Mouse (Mus musculus) gastrocnemius, postnatal 25 days (tissue): ENCODE measurements around the gene Hist1h4b. TPM values are rescaled to one million over a fixed set of nuclear protein-coding genes. Genes with fewer than 3 reads are reported as not detected.
A peak's percentile ranks its signal among the peaks of the same experiment; 100 is the strongest.
"Not testable (repeated sequence)": the region's sequence is repeated elsewhere in the genome, so short reads cannot be mapped to it uniquely, and the experiment has no call there.

ENCODE experiments used
- DNase-seq: peaks from one replicate; pipeline ENCODE4 v3.0.0; 2022
- long read RNA-seq, 2 experiments: library from polyadenylated mRNA; stranded (forward); transcript quantifications; one replicate each; pipeline ENCODE4 v2.0.0; 2021
- total RNA-seq, 2 experiments: library from RNA; stranded (reverse); gene quantifications; 1 replicate in 1 of 2; 2 replicates in 1 of 2; pipeline ENCODE4 v1.2.3; 2021

The Hist1h4b gene
- total RNA-seq: 10 to 100 TPM in 1 of 2 experiments, 1 to 10 TPM in 1; 8.6 to 18.2 TPM
- long read RNA-seq, experiment 1: 0 reads
- long read RNA-seq, experiment 2: 0 reads

DNA sequence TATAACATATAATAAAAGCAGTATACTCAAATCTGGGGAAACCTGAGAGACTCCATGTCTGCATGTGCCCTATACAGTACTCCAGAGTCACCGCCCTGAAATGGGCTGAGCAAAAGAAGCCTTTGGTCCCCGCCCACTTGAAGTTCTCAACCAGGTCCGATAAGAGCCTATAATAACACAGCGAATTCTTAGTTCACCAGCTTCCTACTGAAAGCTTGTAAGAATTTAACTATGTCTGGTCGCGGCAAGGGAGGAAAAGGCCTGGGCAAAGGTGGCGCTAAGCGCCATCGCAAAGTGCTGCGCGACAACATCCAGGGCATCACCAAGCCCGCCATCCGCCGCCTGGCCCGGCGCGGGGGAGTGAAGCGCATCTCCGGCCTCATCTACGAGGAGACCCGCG lies at the start of gene Hist1h4b:
Gene Hist1h4b (plus strand): TSS at position 224 of the 400 bp plus-strand sequence.
- peak; percentile 65 for DNase-seq

DNA sequence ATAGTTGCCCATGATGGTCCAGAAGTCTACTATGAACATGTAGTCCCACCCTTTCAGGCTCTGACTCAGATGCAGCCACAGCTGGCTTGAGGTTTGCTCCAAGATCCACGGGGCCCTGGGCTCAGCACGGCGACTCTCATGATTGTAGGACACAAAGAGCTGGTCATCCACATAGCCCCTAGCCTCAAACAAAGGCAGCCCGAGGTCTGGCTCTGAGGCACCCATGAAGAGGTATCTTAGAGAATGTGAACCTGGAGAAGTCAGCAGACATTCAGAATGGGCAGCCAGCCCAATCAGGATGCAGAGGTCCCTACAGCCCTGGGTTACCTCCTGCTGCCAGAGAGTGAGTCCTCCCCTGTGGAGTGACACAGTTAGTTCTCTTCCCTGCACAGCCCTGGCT lies 48.8 kb upstream of the Hist1h4b start:
- DNase-seq: no peak

DNA sequence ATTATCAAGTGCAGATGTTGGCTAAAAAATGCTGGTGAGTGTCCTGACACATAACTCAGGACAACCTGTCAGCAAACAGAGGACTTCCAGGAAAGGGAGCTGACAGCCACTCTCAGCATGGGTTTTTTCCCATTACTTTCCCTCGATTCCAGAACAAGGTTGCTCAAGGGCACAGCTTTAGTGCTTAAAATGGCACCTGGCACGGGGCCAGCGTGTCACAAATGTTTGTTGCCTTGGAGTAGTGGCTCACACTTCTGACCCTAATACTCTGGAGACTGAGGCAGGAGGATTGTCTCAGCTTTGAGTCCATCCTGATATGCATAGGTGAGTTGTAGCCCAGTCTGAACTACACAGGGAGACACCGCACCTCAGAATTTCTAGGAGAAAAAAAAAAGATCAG lies 48.2 kb upstream of the Hist1h4b start:
- no peak for DNase-seq

DNA sequence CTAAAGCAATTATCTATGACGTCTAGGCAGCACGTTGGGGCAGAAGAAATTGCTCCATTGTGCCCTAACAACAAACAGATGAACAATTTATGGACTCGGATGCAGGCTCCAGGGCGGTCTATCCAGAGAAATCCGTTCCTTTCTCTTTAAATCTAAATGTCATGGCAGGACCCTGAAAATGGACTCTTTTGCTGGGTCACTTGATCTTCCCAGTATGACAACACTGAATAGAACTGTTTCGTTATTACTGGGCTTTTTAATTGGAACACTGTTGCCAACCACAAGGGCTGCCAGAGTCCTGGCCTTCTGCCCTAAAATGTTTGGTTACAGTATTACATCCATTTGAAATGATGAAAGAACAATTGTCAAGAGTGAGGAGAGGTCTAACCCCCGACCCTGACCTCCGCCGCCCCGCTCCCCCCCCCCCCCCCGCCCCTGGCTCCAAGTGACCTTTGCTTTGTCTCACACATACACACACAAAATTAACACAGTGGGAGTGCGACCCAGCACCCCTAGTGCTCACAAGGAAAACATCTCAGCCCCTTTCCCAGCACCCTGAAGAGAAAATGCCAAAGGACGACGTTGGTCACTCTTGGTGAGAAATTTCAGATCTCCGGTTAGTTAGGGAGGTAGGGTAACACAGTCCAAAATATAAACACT lies 47.0 kb upstream of the Hist1h4b start:
- DNase-seq: no peak

DNA sequence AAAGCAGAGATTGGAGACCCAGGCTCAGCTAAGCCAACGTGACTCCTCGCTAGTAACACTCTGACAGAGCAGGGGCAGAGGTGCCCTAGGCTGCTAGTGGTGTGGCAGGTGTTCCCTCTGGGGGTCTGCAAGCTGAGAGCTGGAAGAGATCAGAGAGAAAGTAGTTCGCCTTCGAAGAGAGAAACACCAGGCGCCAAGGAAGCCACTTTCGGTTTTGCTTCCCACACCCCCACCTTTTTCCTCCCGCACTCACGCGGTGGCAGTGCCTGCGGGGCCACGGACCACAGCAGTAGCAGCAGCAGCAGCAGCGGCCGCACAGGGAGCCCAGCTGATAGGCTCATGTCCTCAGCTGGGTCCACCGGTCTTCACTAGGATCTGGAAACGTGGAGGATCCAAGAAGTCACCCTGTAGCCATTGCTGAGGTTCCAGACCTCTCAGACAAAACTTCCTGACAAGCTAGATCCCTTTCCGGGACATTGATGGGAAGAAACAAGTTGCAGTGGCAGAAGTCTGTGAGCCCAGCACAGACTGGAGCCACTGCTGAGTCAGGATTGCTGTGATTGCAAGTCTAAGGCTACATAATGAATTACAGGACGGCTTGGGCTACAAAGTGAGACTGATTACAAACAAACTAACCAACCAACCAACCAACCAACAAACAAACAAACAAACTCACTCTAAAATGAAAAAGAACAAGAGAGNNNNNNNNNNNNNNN lies 46.3 kb upstream of the Hist1h4b start, which contains the start of gene Hfe:
Gene Hfe (minus strand): TSS at position 481 of the 716 bp plus-strand sequence.
- DNase-seq: peak; percentile 51

DNA sequence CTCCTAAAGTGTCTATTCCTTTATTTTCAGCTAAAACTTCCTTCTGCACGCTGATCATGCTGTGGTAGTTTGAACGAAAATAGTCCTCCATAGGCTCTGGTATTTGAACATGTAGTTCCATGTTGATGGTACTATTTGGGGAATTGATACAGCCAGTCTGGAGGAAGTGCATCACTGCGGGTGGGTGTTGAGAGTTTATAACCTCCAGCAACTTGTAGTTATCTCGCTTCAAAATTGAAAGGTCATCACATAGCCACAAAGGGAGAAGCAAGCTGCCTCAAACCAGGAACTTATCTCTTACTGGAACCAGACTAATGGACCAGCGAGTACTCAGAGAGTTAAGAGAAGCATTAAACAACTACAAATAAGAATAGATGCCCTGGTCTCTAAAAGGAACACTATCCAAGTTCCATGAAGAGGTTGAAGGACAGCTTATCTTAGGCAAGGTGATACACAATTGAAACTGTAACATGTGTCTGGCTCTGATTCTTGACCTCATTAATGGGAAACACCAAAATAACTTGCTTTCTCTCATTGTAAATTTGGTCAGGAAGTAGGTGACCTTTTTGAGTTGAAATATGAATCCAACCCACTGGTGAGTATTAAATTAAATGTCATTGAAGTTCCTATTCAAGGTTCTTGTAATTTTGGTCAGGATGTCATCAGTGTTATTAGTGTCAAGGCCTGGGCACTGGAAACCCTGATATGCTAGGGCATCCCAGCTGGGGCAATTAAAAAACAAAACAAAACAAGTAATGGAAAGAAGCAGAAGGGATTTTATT lies 40.4 kb upstream of the Hist1h4b start:
- DNase-seq: no peak

DNA sequence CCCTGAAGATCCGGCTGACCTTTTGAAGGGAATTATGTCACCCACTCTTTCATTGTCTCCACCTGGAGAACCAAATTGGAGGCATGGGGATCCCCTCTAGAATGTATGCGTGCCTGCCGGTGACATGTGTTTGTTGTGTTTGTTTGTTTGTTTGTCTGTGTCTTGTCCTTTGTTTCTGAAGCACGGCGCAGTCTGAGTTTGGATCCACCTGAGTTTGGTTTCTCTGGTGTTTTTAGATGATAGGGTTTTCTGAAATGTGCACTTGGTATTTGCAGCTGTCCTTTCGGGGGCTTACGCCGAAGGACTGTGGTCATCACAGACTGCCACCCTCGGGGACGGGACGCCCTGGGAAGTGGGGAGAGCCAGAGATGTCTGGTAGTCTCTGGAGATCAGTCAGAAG lies 39.6 kb upstream of the Hist1h4b start:
- DNase-seq: no peak

DNA sequence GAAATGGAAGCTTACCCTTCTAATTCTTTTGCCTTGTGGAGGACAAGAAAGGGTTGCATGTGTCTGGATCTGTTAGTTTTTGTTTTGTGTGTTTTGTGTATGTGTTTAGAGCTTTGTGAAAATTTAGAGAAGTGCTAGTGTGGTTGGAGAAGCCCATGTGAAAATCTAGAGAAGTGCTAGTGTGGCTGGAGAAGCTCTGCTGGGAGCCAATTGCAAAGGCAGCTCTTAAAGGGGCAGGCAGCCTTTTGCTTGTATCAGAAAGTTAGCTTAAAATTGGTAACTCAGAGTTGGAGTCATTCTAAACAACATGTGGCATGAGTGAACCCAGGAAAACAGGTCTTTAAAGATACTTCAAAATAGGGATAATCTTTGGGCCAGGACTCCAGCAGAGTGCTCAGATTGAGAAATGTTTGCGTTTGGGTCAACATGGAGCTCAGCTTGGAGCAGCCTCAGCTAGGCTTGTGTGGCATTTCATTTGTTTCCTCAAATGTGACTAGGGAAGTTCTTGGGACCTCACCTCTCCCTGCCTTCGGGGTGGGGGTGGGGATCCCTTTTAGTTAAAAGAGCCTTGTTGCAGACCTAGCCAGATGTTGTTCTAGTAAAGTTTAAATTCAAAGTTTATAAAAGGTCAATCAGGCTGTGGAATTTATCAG lies 39.1 kb upstream of the Hist1h4b start:
- not testable (repeated sequence) for DNase-seq

DNA sequence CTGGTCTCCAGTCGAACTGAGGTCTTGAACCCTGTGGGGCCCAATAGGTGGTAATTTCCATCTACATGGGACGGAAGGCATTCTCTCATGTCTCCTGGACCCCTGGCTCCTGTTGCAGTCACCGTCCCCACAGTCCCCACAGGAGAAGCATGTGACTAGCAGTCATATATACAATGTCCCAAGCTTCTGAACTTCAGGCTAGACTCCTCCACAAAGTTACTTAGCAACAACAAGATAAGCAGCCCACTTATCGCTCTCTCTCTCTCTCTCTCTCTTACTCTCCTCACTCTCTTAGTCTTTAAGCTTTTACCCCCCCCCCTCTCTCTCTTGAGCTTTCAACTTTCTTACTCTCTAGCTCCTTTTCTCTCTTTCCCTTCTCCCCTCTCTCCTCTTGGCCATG lies 32.6 kb upstream of the Hist1h4b start:
- no peak for DNase-seq

DNA sequence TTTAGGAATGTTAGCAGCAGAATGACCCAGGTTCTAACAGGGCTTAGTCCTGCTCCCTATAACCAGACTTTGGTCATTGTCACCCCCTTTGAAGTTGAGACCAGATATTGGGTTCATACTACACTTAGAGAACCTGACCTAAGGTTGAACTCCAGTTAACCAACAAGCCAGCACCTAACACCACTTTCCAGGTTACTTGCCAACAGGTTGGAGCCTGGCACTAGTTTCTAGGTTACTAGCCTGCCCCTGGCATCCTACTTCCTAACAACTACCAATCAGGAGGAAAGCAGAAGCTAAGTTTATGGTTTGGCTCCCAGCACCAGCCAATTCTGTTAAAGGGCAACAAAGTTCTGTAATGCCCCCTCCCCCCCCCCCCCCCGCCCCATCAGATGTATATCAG lies 31.6 kb upstream of the Hist1h4b start:
- DNase-seq: no peak

DNA sequence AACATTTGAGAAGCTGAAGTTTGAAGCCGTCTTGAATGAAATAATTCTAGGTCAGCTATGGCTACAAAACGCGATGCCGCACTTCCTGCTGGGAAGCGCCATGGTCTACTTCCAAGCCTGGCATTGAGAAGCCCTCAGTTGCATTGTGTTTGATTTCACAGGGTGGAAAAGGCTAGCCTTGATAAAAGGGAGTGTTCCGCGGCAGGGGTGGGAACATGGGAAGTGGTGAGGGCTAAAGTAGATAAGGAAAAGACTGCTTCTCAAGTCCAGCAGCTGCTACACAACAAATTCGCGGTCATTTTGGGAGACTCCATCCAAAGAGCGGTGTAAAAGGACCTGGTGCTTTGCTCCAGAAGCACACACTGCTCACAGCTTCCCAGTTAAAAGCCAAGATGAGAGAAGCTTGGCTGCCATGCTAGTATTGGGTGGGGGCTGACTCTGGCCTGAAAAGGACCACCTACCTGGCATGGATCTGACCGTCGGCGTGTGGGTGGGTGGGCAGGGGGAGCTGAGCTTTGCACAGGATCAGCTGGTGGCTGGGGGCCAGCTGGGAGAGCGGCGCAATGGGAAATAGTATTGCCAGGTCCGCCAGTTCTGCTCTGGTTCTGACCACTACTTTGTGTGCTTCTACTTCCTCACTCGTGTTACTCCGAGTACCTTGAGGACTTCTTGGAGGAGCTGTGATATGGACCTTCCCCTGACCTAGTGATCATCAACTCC lies 28.2 kb upstream of the Hist1h4b start:
- no peak for DNase-seq

DNA sequence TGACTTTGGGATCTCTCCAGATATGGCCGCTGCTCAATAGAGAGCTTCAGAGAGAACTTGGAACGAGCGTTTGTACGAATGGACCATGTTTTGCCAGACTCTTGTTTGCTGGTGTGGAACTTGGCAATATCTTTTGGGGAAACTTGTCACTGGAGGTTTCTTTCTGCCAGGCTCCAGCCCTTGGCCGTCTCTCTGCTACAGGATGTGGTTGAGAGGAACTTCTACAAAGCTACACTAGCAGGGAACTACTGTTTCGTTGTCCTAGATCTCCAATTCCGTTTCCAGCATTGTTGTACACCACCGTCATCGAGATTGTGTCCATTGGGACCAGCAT lies 27.7 kb upstream of the Hist1h4b start:
- no peak for DNase-seq

DNA sequence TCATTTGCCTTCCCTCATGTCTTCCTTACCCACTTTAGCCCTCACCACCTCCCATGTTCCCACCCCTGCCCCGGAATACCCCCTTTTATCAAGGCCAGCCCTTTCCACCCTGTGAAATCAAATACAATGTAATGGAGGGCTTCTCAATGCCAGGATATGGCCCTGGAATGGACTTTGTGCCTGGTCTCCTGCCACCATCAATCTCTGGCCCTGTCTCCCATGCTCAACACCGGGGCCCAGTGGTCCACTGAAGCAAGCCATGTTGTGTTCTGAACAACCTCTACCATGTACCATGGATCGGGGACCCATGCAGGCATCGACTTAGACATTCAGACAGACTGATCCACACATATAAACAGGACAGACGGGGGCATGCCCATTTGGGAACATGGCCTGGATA lies 27.1 kb upstream of the Hist1h4b start:
- no peak for DNase-seq

DNA sequence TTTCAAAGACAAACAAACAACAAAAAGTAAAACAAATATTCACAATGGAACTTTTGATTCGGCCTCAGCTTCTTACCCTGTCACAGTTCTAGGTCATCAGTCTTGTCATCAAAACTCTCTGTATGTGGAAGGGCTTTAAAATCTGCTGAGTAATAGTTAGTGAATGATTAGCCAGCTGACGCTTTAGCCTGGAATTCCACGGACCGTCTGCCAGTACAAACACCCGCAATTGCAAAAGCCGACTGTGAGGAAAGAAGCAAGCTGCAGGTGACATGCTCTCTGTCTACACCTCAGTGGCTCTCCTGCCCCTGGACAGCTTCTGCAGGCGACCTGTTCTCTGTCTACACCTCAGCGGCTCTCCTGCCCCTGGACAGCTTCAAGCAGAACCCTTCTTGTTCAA lies 26.3 kb upstream of the Hist1h4b start:
- no peak for DNase-seq

DNA sequence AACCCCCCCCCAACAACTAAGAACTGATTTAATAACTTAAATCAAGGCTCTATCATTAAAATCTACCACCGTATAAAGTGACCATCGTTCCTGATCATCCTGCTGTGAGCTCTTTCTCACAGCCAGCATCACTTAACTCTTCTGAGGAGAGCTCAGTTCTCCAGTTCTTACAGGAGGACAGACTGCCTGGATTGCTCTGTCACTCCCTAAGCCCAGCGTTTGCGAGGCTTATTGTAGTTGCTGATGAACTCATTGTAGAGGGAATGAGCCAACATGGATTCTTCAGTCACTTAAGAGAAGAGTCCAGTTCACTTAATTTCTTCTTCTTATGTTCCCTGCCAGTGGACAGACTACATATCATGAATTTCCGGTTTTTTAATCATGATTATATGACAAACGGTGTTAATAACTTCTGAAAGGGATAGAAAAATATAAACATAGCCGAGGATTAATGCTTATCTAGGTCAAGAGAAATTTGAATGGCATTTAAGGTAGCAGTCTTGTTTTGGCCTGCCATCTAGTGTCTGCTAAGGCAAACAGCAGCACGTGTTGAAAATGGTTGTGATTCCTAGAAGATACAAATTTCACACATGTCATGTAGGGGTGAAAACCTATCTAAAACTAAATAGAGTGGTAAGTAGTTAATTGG lies 24.5 kb upstream of the Hist1h4b start:
- no peak for DNase-seq

DNA sequence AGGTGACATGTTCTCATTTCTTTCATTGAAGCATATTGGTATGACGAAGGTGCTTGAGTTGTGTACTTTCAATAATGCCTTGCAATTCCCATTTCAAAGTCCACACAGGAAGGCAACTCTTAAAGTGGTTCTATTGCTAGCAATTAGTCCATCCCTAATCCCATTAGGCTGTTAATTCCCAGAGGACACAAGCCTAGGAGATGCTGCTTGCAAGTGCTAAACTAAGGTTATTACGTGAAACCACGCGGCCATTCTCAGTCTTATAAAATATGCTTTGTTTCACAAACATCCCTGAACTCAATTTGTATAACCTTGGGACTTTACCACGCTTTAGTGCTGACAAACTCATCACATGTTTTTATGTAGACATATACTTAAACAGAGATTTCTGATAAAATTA lies 19.7 kb upstream of the Hist1h4b start:
- no peak for DNase-seq

DNA sequence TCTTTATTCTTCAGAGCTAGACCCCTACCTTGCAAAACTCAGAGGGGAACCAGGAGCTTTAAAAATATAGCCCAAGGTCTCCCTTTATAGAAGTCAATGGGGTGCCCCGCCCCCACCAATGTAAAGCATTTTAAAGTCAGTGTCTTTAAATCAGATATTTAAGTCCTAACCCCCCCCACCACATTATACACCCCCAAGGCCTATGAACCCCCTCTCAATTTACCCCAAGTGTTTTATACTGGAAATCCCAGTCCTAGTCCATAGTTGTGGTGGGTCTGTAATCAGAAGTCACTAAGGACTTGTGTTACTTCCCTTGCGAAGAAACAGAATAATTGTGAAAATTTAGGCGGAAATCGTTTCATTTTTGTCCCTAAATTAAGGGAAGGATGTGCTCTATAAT lies 18.8 kb upstream of the Hist1h4b start:
- DNase-seq: no peak

DNA sequence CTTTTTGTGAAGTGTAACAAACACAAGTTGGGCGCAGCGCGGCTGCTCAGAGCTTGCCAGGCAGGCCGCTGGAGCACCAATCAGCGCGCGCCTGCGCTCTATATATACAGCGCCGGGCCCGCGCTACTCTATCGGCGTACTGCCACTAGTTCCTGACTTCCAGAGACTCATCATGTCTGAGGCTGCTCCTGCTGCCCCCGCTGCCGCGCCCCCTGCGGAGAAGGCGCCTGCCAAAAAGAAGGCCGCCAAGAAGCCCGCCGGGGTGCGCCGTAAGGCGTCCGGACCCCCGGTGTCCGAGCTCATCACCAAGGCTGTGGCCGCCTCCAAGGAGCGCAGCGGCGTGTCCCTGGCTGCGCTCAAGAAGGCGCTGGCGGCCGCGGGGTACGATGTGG lies 18.1 kb upstream of the Hist1h4b start, which contains the start of gene Hist1h1c:
Gene Hist1h1c (plus strand): TSS at position 132 of the 392 bp plus-strand sequence.
- DNase-seq: peak; percentile 89

DNA sequence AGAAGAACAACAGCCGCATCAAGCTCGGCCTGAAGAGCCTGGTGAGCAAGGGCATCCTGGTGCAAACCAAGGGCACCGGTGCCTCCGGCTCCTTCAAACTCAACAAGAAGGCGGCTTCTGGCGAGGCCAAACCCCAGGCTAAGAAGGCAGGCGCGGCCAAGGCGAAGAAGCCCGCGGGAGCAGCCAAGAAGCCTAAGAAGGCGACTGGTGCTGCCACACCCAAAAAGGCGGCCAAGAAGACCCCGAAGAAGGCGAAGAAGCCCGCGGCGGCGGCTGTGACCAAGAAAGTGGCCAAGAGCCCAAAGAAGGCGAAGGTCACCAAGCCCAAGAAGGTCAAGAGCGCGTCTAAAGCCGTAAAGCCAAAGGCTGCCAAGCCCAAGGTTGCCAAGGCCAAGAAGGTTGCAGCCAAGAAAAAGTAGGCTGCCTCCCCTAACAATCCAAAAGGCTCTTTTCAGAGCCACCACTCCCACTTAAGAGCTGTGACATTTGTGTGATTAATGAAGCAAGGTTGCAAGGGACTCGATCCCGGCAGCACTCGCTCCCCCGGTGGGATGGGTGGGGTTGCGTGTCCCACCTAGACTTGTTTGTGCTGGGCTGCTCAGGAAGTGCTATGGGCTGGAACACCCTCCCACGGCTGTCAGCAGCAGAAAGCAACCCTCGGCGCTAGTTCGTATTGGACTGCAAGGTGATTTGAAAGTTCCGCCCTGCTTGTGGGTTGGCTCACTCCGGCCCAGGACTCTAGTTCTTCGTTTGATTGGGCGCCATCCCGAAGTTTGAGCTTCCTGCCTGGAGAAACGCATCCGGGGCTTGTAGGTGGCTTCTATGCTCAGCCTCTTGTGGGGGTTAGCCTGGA lies 17.5 kb upstream of the Hist1h4b start:
- DNase-seq: peak; percentile 94

DNA sequence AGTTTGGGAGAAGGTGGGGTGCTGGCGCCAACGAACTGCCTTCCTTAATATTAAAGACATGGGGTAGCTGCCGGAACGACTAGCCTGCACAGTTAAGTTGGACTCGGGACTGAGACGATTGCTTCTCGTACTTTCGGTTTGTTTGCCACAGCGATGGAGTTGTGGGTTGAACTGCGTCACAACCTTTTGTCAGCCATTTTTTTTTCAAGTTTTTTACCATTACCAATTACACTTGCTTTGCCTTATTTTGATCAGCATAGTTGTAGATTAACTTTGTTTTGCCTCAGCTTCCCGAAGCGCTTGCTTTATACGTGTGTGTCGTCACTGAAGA lies 16.9 kb upstream of the Hist1h4b start:
- DNase-seq: no peak
